Mouse (Mus musculus): Measurements from ENCODE around the gene Tead1.

GRCm38 (mm10) chr7:112730209-112730608, 51.1 kb downstream of the Tead1 start:
- TF ChIP-seq CTCF (IDR thresholded peaks at IDR 0.05; ENCODE audit: control insufficient read depth, insufficient read depth, insufficient read length) (no peak), MYOG (IDR thresholded peaks at IDR 0.05; ENCODE audit: control insufficient read depth, extremely low read depth, insufficient read length) (no peak), MYOD1 (IDR thresholded peaks at IDR 0.05; ENCODE audit: control insufficient read depth, insufficient read length, low read depth) (no peak), CEBPB (IDR thresholded peaks at IDR 0.05; ENCODE audit: low read depth) (no peak), USF1 (IDR thresholded peaks at IDR 0.05; ENCODE audit: low read depth) (no peak)

Measured in C2C12 (cell line).